Mouse (Mus musculus) left cerebral cortex, postnatal 25 days (tissue): ENCODE results near the gene Ccdc78. TPM values are rescaled to one million over a fixed set of nuclear protein-coding genes. Genes with fewer than 3 reads are reported as not detected.
A peak's percentile ranks its signal among the peaks of the same experiment; 100 is the strongest.
"Not testable (repeated sequence)": the region's sequence is repeated elsewhere in the genome, so short reads cannot be mapped to it uniquely, and the experiment has no call there.

Experiments used
- DNase-seq, 2 experiments: peaks; one replicate each; pipeline ENCODE4 v3.0.0; 2022; ENCODE audit warnings: low spot score in 2 of 2, mixed read lengths in 1 of 2
- intact Hi-C: fragments of 180-260 bp; cut with DNase I; formaldehyde crosslinking; loops from one replicate; pipeline ENCODE4 v1.15.1; 2025
- total RNA-seq, 2 experiments: library from RNA; stranded (reverse); gene quantifications; 2 replicates each; pipeline ENCODE4 v1.2.3; 2021

The Ccdc78 gene
- total RNA-seq, 2 experiments from 2014 or later = 0.21 TPM; not detected in 1

DNA sequence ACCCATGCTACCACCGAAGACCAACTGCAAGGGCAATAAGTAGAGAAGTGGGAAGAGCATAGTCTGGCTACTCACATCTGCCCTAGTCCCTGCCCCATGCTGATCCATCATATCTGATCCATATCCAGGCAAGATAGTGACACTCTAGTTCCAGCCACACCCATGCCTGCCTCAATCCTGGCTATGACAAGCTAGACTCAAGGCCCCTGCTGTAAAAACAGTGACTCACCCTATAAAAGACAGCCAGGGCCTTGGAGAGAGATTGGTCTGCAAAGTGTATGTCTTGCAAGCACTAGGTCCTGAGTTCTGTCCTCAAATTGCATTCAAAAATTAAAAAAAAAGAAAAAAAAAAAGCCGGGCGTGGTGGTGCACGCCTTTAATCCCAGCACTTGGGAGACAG is 20.1 kb downstream of the Ccdc78 start:
- intact Hi-C loops = loop anchor here (5.0 kb wide), 1 partner anchor 249 kb away; no protein-coding TSS in a partner anchor

DNA sequence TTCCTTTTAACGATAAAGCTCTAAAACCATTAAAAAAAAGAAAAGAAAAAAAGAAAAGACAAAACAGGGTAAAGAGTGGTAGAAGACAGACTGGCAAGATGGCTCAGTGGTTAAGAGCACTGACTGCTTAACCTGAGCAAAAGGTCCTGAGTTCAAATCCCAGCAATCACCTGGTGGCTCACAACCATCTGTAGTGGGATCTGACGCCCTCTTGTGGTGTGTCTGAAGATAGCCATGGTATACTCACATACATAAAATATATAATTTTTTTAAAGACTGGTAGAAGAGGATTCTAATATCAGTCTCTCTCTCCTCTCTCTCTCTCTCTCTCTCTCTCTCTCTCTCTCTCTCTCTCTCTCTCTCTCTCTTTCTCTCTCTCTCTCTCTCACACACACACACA is 21.1 kb downstream of the Ccdc78 start:
- intact Hi-C loops = loop anchor here (5.0 kb wide), 1 partner anchor 250 kb away; no protein-coding TSS in a partner anchor
- DNase-seq = not testable (repeated sequence)

More for the DNA sequence above, 20.1 kb downstream of the Ccdc78 start:
- DNase-seq = no peak

- no peak for DNase-seq
- intact Hi-C loops = loop anchor here (5.0 kb wide), 1 partner anchor 251 kb away; no protein-coding TSS in a partner anchor
These were observed 21.6 kb downstream of the Ccdc78 start for GRCm38 (mm10) chr17:25808028-25808427.

GRCm38 (mm10) chr17:25808789-25809605 is 22.6 kb downstream of the Ccdc78 start, which contains the start of gene Fbxl16:
Gene Fbxl16 (plus strand): TSS chr17:25809085.
- intact Hi-C loops = loop anchor here (5.0 kb wide), 1 partner anchor 252 kb away; no protein-coding TSS in a partner anchor
- DNase-seq = peak; percentile 92 to 95

- intact Hi-C loops = loop anchor here (5.0 kb wide), 1 partner anchor 252 kb away; no protein-coding TSS in a partner anchor
- DNase-seq = peak in 1 of 2 experiments; percentile 60
These were observed 23.4 kb downstream of the Ccdc78 start for GRCm38 (mm10) chr17:25809606-25810340.

DNA sequence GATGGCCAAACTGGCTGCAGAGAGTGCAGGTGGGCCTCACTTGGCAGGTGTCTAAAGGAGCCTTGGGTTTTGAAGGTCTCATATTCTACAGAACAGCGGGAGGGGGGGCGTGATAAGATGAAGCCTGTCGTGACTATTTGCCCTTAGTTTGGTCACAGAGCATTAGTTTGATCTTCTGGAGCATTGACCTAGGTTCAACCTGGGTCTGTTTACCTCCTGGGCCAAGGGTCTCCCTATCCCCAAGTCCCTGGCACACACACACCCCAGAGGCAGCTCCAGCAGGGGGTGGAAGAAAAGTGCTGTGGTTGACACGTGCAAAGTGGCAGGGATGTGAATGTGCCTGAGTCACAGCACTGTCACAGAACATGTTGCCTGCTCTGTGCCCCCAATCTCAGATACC is 24.5 kb downstream of the Ccdc78 start:
- intact Hi-C loops = no loop called here
- DNase-seq = no peak

DNA sequence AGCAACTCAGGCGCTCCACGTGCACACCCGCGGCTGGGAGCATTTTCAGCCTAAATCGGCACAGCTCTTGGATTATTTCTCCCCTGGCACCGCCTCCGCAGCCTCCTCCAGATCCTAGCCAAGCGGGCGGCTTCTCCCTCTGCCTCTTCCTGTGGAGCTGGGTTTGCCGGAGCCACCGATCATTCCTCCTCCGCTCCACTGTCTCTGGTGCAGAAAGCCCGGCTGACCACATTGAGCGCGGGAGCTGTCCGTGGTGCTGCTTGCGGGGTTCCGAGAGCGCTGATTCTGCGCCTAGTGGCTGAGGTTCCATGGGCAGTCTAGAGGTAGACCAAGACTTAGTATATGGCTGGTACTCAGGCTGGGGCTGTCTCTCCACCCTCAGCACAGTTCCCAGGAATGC is 27.1 kb downstream of the Ccdc78 start:
- intact Hi-C loops = loop anchor here (1.0 kb wide), 1 partner anchor 10 kb away; the partner anchor contains the start of gene Wdr24
- DNase-seq = peak; percentile 86 to 96

DNA sequence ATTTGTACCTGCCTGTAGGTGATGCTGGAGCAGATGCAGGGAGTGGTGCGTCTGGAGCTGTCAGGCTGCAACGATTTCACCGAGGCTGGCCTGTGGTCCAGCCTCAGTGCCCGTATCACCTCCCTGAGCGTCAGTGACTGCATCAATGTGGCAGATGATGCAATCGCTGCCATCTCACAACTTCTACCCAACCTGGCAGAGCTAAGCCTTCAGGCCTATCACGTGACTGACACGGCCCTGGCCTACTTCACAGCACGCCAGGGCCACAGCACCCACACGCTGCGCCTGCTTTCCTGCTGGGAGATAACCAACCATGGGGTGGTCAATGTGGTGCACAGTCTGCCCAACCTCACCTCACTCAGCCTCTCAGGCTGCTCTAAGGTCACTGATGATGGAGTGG is 31.3 kb downstream of the Ccdc78 start:
- intact Hi-C loops = no loop called here
- no peak for DNase-seq

GRCm38 (mm10) chr17:25818851-25819780 is 32.7 kb downstream of the Ccdc78 start:
- intact Hi-C loops = no loop called here
- no peak for DNase-seq

DNA sequence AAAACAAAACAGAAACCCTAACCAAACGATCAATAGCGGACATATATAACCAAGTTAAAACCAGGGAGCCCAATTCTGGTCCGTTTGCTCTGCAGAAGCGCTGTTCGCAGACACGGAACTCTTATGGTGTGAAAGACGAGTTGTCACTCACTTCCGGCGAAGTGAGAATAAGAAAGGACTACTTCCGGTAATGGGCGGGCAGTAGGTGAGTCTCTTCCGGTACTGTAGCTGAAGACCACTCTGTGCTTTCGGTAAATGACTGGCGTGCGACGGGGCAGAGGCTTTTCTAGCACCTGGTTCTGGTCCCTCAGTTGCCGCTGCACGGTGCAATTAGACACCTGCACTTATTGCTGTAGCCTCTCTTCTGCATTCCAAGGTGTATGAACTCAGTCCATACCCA is 37.1 kb downstream of the Ccdc78 start, which contains the start of gene Wdr24:
Gene Wdr24 (plus strand): TSS at position 176 of the 400 bp plus-strand sequence.
- peak; percentile 80 to 89 for DNase-seq
- intact Hi-C loops = loop anchor here (1.0 kb wide), 1 partner anchor 10 kb away; no protein-coding TSS in a partner anchor

- no peak for DNase-seq
- intact Hi-C loops = loop anchor here (2.0 kb wide), 1 partner anchor 40 kb away; the partner anchor contains the start of gene Haghl
These were observed 38.2 kb downstream of the Ccdc78 start for GRCm38 (mm10) chr17:25824362-25825142.

DNA sequence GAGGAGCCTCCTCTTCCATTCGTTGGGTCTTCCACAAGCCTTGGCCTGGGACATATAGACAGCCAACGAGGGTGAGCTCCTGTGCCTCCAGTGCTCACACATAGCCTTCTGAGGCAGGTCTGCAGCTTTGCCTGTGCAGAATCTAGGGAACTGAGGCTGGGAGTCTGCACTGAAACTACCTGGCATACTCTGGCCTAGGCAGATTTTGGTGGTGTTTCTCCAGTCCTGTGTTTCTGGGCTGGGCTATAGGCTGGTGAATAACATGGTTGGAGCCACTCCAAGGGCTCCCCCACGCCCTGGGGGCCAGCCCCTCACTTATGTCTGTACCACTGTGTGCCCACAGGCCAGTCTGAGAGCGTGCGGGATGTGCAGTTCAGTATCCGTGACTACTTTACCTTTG is 38.9 kb downstream of the Ccdc78 start:
- intact Hi-C loops = loop anchor here (2.0 kb wide), 1 partner anchor 41 kb away; the partner anchor contains the start of gene Haghl
- DNase-seq = no peak

- intact Hi-C loops = loop anchor here (2.0 kb wide), 1 partner anchor 41 kb away; the partner anchor contains the start of gene Haghl
- DNase-seq = no peak
These were observed 39.7 kb downstream of the Ccdc78 start for GRCm38 (mm10) chr17:25825984-25826570.

DNA sequence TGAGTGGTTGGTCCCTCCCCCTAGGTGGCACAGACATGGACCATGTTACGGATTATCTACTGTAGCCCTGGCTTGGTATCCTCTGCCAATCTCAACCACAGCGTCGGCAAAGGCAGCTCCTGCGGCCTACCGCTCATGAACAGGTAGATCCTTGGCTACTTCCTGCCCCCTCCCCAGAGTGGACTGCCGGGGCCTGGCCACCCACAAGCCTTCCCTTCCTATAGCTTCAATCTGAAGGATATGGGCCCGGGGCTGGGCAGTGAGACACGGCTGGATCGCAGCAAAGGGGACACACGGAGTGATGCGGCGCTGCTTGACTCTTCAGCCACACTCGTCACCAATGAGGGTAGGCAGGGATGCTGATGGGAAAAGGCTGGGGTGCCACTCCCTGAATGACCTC is 40.6 kb downstream of the Ccdc78 start:
- intact Hi-C loops = no loop called here
- DNase-seq = no peak

DNA sequence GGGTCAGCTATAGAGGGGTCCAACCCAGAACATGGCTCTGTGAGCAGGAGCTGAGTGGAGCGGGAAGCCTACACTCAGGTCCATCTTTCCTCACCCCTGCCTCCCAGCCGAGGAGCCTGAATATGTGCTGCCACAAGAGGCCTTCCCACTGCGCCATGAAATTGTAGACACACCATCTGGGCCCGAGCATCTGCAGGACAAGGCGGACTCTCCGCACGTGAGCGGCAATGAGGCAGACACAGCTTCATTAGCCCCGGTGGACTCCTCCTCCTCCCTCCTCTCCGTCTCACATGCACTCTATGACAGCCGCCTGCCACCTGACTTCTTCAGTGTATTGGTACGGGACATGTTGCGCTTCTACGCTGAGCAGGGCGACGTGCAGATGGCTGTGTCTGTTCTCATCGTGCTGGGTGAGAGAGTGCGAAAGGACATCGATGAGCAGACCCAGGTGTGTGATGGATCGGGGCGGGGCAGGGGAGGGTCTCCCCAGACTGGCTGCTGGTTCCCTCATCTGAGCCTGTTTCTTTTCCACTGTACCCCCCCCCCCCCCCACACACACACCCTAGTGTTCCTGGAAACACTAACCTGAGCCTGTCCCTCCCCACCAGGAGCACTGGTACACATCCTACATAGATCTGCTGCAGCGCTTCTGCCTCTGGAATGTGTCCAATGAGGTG is 41.3 kb downstream of the Ccdc78 start:
- DNase-seq = no peak
- intact Hi-C loops = no loop called here

DNA sequence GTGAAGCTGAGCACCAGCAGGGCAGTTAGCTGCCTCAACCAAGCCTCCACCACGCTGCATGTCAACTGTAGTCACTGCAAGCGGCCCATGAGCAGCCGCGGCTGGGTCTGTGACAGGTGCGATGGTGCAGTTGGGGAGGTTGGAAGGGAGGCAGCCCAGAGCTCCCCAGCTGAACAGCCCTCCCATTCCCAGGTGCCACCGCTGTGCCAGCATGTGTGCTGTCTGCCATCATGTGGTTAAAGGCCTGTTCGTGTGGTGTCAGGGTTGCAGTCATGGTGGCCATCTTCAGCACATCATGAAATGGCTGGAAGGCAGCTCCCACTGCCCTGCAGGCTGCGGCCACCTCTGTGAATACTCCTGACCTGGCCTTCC is 41.8 kb downstream of the Ccdc78 start:
- intact Hi-C loops = no loop called here
- no peak for DNase-seq
